Mouse (Mus musculus) ES-Bruce4 (cell line): ENCODE measurements at regions not wholly inside any gene's neighbourhood (a gene's known extent, or its start where the extent isn't known, plus 50 kb on each side); places are given as distances from the start of the nearest gene placed in this dataset.

Experiments
- H3K27ac ChIP-seq: 2 replicates; pipeline ENCODE4 v1.5.1; 2012; ENCODE audit warnings: low read length, inconsistent platforms; ENCODE audit not compliant: insufficient read depth
- H3K27me3 ChIP-seq: 2 replicates; pipeline ENCODE4 v1.6.1; 2012; ENCODE audit warnings: mild to moderate bottlenecking, low read length, inconsistent platforms; ENCODE audit not compliant: control insufficient read depth, poor library complexity, insufficient read depth, severe bottlenecking
- H3K36me3 ChIP-seq: 2 replicates; pipeline ENCODE4 v1.6.1; 2012; ENCODE audit warnings: inconsistent platforms, mild to moderate bottlenecking, low read length, moderate library complexity; ENCODE audit not compliant: control insufficient read depth, poor library complexity, insufficient read depth, severe bottlenecking
- H3K4me1 ChIP-seq: one replicate; pipeline ENCODE4 v1.8.1; 2011; ENCODE audit warnings: low read length; ENCODE audit not compliant: control insufficient read depth, insufficient read depth
- H3K4me3 ChIP-seq: 2 replicates; pipeline ENCODE4 v1.5.1; 2011; ENCODE audit warnings: low read depth, mild to moderate bottlenecking, low read length
- H3K9ac ChIP-seq: 2 replicates; pipeline ENCODE4 v1.6.1; 2012; ENCODE audit warnings: low read depth, mild to moderate bottlenecking, inconsistent platforms; ENCODE audit not compliant: poor library complexity, severe bottlenecking
- H3K9me3 ChIP-seq: replicated peaks from 2 replicates; pipeline ENCODE4 v1.6.1; 2012; ENCODE audit warnings: mild to moderate bottlenecking, low read length, inconsistent platforms; ENCODE audit not compliant: control insufficient read depth, poor library complexity, insufficient read depth, severe bottlenecking
- CTCF ChIP-seq: IDR thresholded peaks from one replicate; pipeline ENCODE4 v1.8.1; 2011; ENCODE audit warnings: low read depth, low read length
- EP300 ChIP-seq: IDR thresholded peaks from 2 replicates; pipeline ENCODE4 v1.6.1; 2011; ENCODE audit warnings: low read depth, low read length; ENCODE audit not compliant: insufficient read depth
- POLR2A ChIP-seq: IDR thresholded peaks from one replicate; pipeline ENCODE4 v1.8.1; 2011; ENCODE audit warnings: low read length; ENCODE audit not compliant: insufficient read depth

- Histone ChIP-seq H3K4me3 (no peak overlapping the region), H3K9ac (no peak overlapping the region), H3K4me1 (no peaks in the 10 kb centered on the region), H3K27ac (no peak overlapping the region), H3K27me3 (no peaks in the 10 kb centered on the region), H3K9me3 (no peaks in the 10 kb centered on the region), H3K36me3 (no peaks in the 10 kb centered on the region)
- TF ChIP-seq POLR2A, result no peak
- TF ChIP-seq EP300, result no peak
- no peak for TF ChIP-seq CTCF
These were observed 378.1 kb downstream of the Dnajb9 start for GRCm38 (mm10) chr12:43831976-43832375.

- no peak overlapping the region for H3K9ac ChIP-seq
- H3K36me3 ChIP-seq, result no peaks in the 10 kb centered on the region
- no peak overlapping the region for H3K4me3 ChIP-seq
- no peak overlapping the region for H3K27ac ChIP-seq
- no peaks in the 10 kb centered on the region for H3K9me3 ChIP-seq
- TF ChIP-seq CTCF (no peak), EP300 (no peak)
- no peaks in the 10 kb centered on the region for H3K4me1 ChIP-seq
- no peaks in the 10 kb centered on the region for H3K27me3 ChIP-seq
These were observed 381.5 kb downstream of the Dnajb9 start for GRCm38 (mm10) chr12:43828641-43829040.

GRCm38 (mm10) chr12:43827901-43828300, 382.2 kb downstream of the Dnajb9 start:
- no peaks in the 10 kb centered on the region for H3K4me1 ChIP-seq
- TF ChIP-seq CTCF (no peak), EP300 (no peak), POLR2A (no peak)

GRCm38 (mm10) chr12:43827296-43827695, 382.8 kb downstream of the Dnajb9 start:
- Histone ChIP-seq H3K27ac (no peak overlapping the region), H3K36me3 (no peaks in the 10 kb centered on the region), H3K4me3 (no peak overlapping the region), H3K9me3 (no peaks in the 10 kb centered on the region), H3K9ac (no peak overlapping the region), H3K4me1 (no peaks in the 10 kb centered on the region), H3K27me3 (no peaks in the 10 kb centered on the region)
- TF ChIP-seq EP300, result no peak

More at GRCm38 (mm10) chr12:43827901-43828300, 382.2 kb downstream of the Dnajb9 start:
- Histone ChIP-seq H3K9ac (no peak overlapping the region), H3K27ac (no peak overlapping the region), H3K27me3 (no peaks in the 10 kb centered on the region), H3K9me3 (no peaks in the 10 kb centered on the region), H3K4me3 (no peak overlapping the region), H3K36me3 (no peaks in the 10 kb centered on the region)

DNA sequence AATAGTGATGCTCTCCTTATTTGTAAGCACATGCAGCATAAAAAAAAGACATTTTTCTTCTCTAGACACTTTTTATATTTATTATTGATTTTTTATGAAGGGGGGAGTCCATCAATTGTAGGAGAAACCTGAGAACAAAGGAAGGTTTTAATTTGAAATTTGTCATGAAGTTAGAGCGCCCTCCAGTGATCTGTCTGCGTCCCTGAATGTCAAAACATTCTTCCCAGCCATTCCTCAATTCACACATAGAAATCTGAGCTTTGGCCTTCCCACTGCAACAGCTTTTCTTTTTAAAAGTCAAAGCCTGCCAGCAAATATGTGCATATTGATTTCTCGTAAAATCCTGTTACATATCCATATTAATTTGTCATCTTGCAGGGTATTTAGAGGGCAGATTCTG, 396.6 kb downstream of the Dnajb9 start:
- Histone ChIP-seq H3K9ac (no peak overlapping the region), H3K4me1 (no peaks in the 10 kb centered on the region)
- TF ChIP-seq CTCF (no peak), EP300 (no peak), POLR2A (no peak)

DNA sequence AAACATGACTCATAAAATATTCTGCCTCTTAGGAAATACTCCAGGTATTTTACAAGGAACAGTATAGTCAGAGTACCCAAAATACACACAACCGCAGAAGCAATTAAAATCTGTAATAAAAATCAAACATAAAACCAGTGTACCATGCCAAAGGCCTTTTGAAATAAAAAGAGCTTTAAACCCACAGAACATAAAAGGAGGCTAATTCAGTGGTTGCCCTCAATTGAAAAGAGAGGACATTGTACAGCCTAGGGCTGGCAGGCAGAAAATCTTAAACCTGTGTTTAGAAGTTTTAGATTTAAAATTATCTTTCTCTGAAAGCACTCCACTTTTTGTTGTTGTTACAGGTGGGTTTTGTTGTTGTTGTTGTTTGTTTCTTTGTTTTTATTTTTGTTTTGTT, 437.4 kb downstream of the Dnajb9 start:
- Histone ChIP-seq H3K4me3 (no peak overlapping the region), H3K27me3 (no peaks in the 10 kb centered on the region), H3K9ac (no peak overlapping the region), H3K27ac (no peak overlapping the region), H3K9me3 (no peaks in the 10 kb centered on the region), H3K36me3 (no peaks in the 10 kb centered on the region), H3K4me1 (no peaks in the 10 kb centered on the region)
- TF ChIP-seq CTCF, result no peak
- no peak for TF ChIP-seq POLR2A
- no peak for TF ChIP-seq EP300

More for the DNA sequence above, 396.6 kb downstream of the Dnajb9 start:
- no peak overlapping the region for H3K27ac ChIP-seq
- no peaks in the 10 kb centered on the region for H3K36me3 ChIP-seq
- H3K4me3 ChIP-seq, result no peak overlapping the region
- no peaks in the 10 kb centered on the region for H3K9me3 ChIP-seq
- H3K27me3 ChIP-seq, result no peaks in the 10 kb centered on the region
